Mouse (Mus musculus) hindbrain, embryonic 14.5 days (tissue): ENCODE data around the gene Rin2. TPM values are rescaled to one million over a fixed set of nuclear protein-coding genes. Genes with fewer than 3 reads are reported as not detected.

Experiments used
- ATAC-seq: fragments of 200-750 bp; cut with Nextera tagmentation; 2 replicates; pipeline ENCODE4 v1.8.0; 2017; ENCODE audit warnings: moderate number of reproducible peaks, mild to moderate bottlenecking, moderate TSS enrichment, moderate library complexity; ENCODE audit not compliant: low FRiP score
- DNase-seq: peaks from one replicate; pipeline ENCODE4 v3.0.0-alpha.2; 2015; ENCODE audit warnings: low spot score
- H3K27ac ChIP-seq: fragments of 300-500 bp; sonication (generic); 2 replicates; pipeline ENCODE4 v1.5.1; 2014; ENCODE audit warnings: mild to moderate bottlenecking, moderate library complexity
- H3K27me3 ChIP-seq: fragments of 300-500 bp; sonication (generic); 2 replicates; pipeline ENCODE4 v1.6.1; 2014; ENCODE audit warnings: mild to moderate bottlenecking, low read length, mixed read lengths; ENCODE audit not compliant: control insufficient read depth, insufficient read depth
- H3K36me3 ChIP-seq: fragments of 300-500 bp; sonication (generic); replicated peaks from 2 replicates; pipeline ENCODE4 v1.6.1; 2014; ENCODE audit not compliant: control insufficient read depth, insufficient read depth
- H3K4me1 ChIP-seq: fragments of 300-500 bp; sonication (generic); replicated peaks from 2 replicates; pipeline ENCODE4 v1.6.1; 2014; ENCODE audit warnings: antibody characterized with exemption, low read length, mixed read lengths; ENCODE audit not compliant: control insufficient read depth, insufficient read depth
- H3K4me2 ChIP-seq: fragments of 300-500 bp; sonication (generic); replicated peaks from 2 replicates; pipeline ENCODE4 v1.6.1; 2014; ENCODE audit warnings: mild to moderate bottlenecking, moderate library complexity
- H3K4me3 ChIP-seq: fragments of 300-500 bp; sonication (generic); replicated peaks from 2 replicates; pipeline ENCODE4 v1.5.1; 2014; ENCODE audit warnings: mild to moderate bottlenecking, low read length
- H3K9ac ChIP-seq: fragments of 300-500 bp; sonication (generic); 2 replicates; pipeline ENCODE4 v1.6.1; 2014
- H3K9me3 ChIP-seq: fragments of 300-500 bp; sonication (generic); 2 replicates; pipeline ENCODE4 v1.6.1; 2016; ENCODE audit warnings: low read length; ENCODE audit not compliant: control insufficient read depth
- WGBS: fragments of 180-500 bp; shearing (Covaris S2); extraction: QIAGEN DNeasy Blood & Tissue Kit; methylation state at CpG from one replicate; pipeline ENCODE4 v1.1.7; 2014; 5-methylcytosine and 5-hydroxymethylcytosine counted together
- polyA plus RNA-seq: library from polyadenylated mRNA; unstranded; fragments of >200 nt; fragmentation: Nextera tagmentation; extraction: Ambion mirVana; gene quantifications from 2 replicates; pipeline ENCODE4 v1.2.1, GENCODE M21; 2014

The Rin2 gene
- polyA plus RNA-seq, 1 experiment from 2014 or later = 17.1 TPM

DNA sequence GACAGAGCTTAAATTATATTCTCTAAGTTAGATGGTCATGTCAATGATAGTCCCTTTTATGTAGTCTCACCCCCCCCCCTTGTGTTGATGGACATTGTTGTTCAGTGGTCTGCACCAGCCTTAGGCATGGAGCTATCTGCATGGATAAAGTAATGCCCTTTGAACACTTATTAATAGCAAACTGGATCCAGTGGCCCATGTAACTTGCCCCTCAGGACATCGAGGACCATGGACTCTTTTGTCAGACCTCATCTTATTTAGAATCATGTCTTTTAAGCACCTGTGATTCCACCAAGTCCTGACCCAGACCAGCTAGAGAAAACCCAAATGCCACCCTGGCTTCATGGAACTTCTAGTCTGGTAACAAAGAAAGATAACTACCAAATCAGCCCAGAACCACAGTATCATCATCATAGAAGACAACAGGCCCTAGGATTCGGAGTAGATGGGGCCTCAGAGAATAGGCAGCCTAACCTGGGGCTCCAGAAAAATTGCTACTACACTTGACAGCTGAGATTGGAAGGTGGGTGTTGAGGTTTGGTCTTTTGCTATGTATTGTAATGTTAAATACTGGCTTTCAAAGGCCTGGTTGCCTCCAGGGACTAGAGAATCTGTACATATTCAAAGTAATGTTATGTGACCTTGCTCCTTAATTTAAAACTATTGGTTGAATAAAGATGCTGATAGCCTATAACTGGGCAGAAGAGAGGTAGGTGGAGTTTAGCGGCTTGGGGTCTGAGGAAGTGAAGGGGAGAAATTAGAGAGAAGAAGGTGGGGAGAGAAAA is 113.7 kb downstream of the Rin2 start:
- Histone ChIP-seq H3K4me1 (peaks cover 16% of the 10 kb centered on the region), H3K36me3 (no peaks in the 10 kb centered on the region), H3K4me2 (no peak overlapping the region), H3K9ac (no peak overlapping the region), H3K27me3 (no peaks in the 10 kb centered on the region), H3K27ac (no peak overlapping the region), H3K9me3 (no peaks in the 10 kb centered on the region), H3K4me3 (no peak overlapping the region)
- DNase-seq = no peak
- ATAC-seq = no peak
- WGBS = 90% methylated on average over 3 of the region's 3 CpGs

GRCm38 (mm10) chr2:145793702-145794101 is 118.7 kb downstream of the Rin2 start:
- Histone ChIP-seq H3K4me1 (no peaks in the 10 kb centered on the region), H3K9ac (no peak overlapping the region), H3K27me3 (no peaks in the 10 kb centered on the region), H3K4me2 (no peak overlapping the region), H3K36me3 (no peaks in the 10 kb centered on the region), H3K27ac (no peak overlapping the region), H3K4me3 (no peak overlapping the region), H3K9me3 (no peaks in the 10 kb centered on the region)
- WGBS = 66% methylated on average over 1 of the region's 1 CpGs
- no peak for DNase-seq
- no peak for ATAC-seq

DNA sequence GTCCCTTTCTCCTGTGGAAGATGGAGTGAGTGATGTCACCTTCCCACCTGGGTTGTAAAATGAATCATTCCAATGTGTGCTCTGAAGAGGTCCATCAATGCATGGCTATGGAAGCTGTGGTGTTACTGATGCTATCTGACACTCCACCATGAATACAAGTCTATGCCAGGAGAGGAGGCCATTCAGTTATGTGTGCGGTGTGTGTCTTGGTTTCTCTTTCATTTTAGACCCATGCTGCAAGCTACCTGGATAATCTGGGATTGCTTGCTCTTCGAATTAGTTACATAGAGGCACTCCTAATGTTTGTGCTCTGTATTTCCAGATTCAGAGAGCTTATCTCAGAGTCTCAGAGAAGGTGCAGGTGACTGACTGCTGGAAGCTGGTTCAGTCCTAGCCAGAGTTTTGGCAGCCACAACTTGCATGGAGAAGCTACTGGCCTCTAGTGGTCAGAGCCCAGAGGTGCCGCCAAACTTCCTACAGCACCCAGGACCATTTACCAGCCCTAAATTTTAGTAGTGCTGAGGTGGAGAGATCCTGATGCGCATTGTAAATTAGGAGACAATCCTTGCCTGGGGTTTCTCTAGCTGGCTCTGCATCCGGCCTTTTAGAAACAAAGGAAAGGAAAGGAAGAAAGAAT is 119.4 kb downstream of the Rin2 start:
- H3K36me3 ChIP-seq = no peaks in the 10 kb centered on the region
- H3K4me2 ChIP-seq = no peak overlapping the region
- no peak overlapping the region for H3K4me3 ChIP-seq
- H3K9me3 ChIP-seq = no peaks in the 10 kb centered on the region
- no peak overlapping the region for H3K9ac ChIP-seq
- DNase-seq (peak; percentile 69), ATAC-seq (no peak; the same call in 1 of the 2 replicates)
- WGBS = 36% methylated on average over 5 of the region's 5 CpGs
- no peaks in the 10 kb centered on the region for H3K27me3 ChIP-seq
- no peak overlapping the region for H3K27ac ChIP-seq
- no peaks in the 10 kb centered on the region for H3K4me1 ChIP-seq

DNA sequence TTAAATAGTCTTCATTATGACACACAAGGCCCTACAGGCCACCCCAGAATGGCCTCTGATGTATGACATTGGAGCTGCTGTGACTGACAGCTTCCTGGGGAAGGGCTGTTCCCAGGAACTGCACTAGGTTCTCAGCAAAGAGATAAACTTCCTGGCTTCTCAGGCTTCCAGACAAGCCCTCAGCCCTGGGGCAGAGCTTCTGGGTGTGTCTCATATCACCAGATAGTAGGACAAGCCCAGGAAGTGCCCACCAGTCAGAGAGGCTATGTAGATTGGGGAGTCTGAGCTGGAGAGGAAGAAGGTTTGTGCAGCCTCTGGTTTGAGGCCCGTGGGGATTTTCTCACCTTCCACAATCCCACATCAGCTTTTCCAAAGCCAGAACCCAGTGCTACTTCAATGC is 122.8 kb downstream of the Rin2 start:
- H3K4me2 ChIP-seq = no peak overlapping the region
- no peaks in the 10 kb centered on the region for H3K4me1 ChIP-seq
- H3K27ac ChIP-seq = no peak overlapping the region
- no peaks in the 10 kb centered on the region for H3K9me3 ChIP-seq
- H3K36me3 ChIP-seq = no peaks in the 10 kb centered on the region
- no peak overlapping the region for H3K9ac ChIP-seq
- no peak for DNase-seq
- H3K4me3 ChIP-seq = no peak overlapping the region
- ATAC-seq = no peak
- H3K27me3 ChIP-seq = no peaks in the 10 kb centered on the region
- 80% methylated on average over 1 of the region's 1 CpGs for WGBS

- ATAC-seq = no peak
- no peak overlapping the region for H3K4me2 ChIP-seq
- H3K27ac ChIP-seq = no peak overlapping the region
- WGBS = 83% methylated on average over 3 of the region's 3 CpGs
- H3K9me3 ChIP-seq = no peaks in the 10 kb centered on the region
- no peaks in the 10 kb centered on the region for H3K4me1 ChIP-seq
- H3K9ac ChIP-seq = no peak overlapping the region
- H3K36me3 ChIP-seq = no peaks in the 10 kb centered on the region
- no peak overlapping the region for H3K4me3 ChIP-seq
- DNase-seq = no peak
- H3K27me3 ChIP-seq = no peaks in the 10 kb centered on the region
These were observed 123.9 kb downstream of the Rin2 start for GRCm38 (mm10) chr2:145798954-145799353.

GRCm38 (mm10) chr2:145801322-145802052 is 126.5 kb downstream of the Rin2 start:
- H3K9ac ChIP-seq = no peak overlapping the region
- no peak overlapping the region for H3K4me3 ChIP-seq
- H3K4me2 ChIP-seq = no peak overlapping the region
- H3K27me3 ChIP-seq = no peaks in the 10 kb centered on the region
- DNase-seq = no peak
- no peak for ATAC-seq
- 90% methylated on average over 9 of the region's 9 CpGs for WGBS
- no peak overlapping the region for H3K27ac ChIP-seq
- H3K36me3 ChIP-seq = no peaks in the 10 kb centered on the region
- no peaks in the 10 kb centered on the region for H3K4me1 ChIP-seq
- peaks cover 10% of the 10 kb centered on the region; the same call in 1 of the 2 replicates for H3K9me3 ChIP-seq

DNA sequence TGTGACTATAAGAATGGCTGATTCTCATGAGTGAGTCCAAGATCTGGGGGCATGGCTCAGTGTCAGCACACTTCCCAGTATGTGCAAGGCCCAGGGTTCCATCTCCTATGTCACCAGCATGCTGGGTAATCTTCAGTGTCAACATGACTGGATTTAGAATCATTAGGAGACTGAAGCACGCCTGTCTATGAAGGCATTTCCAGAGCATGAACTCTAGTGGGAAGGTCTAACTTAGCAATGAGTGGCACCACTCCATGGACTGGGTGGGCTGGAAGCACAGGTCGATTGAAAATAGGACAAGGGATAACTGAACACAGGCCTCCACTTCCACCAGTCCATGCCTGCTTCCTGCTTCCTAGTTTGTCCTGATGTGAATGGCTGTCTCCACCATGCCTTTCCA is 127.6 kb downstream of the Rin2 start:
- no peak overlapping the region for H3K9ac ChIP-seq
- H3K4me2 ChIP-seq = no peak overlapping the region
- no peak for ATAC-seq
- no peaks in the 10 kb centered on the region for H3K4me1 ChIP-seq
- no peak overlapping the region for H3K4me3 ChIP-seq
- no peaks in the 10 kb centered on the region for H3K36me3 ChIP-seq
- H3K27ac ChIP-seq = no peak overlapping the region
- DNase-seq = no peak
- H3K9me3 ChIP-seq = peaks cover 10% of the 10 kb centered on the region; the same call in 1 of the 2 replicates
- 86% methylated on average over 2 of the region's 2 CpGs for WGBS
- H3K27me3 ChIP-seq = no peaks in the 10 kb centered on the region

GRCm38 (mm10) chr2:145803822-145804342 is 128.9 kb downstream of the Rin2 start:
- Histone ChIP-seq H3K36me3 (no peaks in the 10 kb centered on the region), H3K4me3 (no peak overlapping the region), H3K9me3 (peaks cover 10% of the 10 kb centered on the region; the same call in 1 of the 2 replicates), H3K27me3 (no peaks in the 10 kb centered on the region), H3K4me1 (no peaks in the 10 kb centered on the region), H3K4me2 (no peak overlapping the region), H3K9ac (no peak overlapping the region), H3K27ac (no peak overlapping the region)
- ATAC-seq (no peak), DNase-seq (no peak)
- WGBS = 95% methylated on average over 10 of the region's 10 CpGs

- ATAC-seq (no peak), DNase-seq (no peak)
- no peaks in the 10 kb centered on the region for H3K4me1 ChIP-seq
- H3K27ac ChIP-seq = no peak overlapping the region
- no peaks in the 10 kb centered on the region for H3K27me3 ChIP-seq
- H3K36me3 ChIP-seq = no peaks in the 10 kb centered on the region
- WGBS = 92% methylated on average over 6 of the region's 6 CpGs
- H3K9ac ChIP-seq = no peak overlapping the region
- H3K4me2 ChIP-seq = no peak overlapping the region
- no peak overlapping the region for H3K4me3 ChIP-seq
- peaks cover 10% of the 10 kb centered on the region; the same call in 1 of the 2 replicates for H3K9me3 ChIP-seq
These were observed 129.5 kb downstream of the Rin2 start for GRCm38 (mm10) chr2:145804524-145804923.
